Mouse (Mus musculus) MEL (cell line): Measurements from ENCODE around the gene 1700088E04Rik.

Source experiments
- CHD2 ChIP-seq: IDR thresholded peaks from 2 replicates; pipeline ENCODE4 v1.6.1; 2011; ENCODE audit warnings: low read length, improper control_type of control experiment
- CTCF ChIP-seq, 3 experiments: IDR thresholded peaks in 2 of 3; conservative IDR thresholded peaks in 1 of 3; 2 replicates each; pipeline ENCODE4 v1.5.1; 2011 to 2012; ENCODE audit warnings: low read length in 3 of 3, low read depth in 2 of 3, mild to moderate bottlenecking in 2 of 3, improper control_type of control experiment in 1 of 3, inconsistent platforms in 1 of 3, mixed read lengths in 1 of 3, moderate library complexity in 1 of 3; ENCODE audit not compliant: control insufficient read depth in 1 of 3, insufficient read depth in 1 of 3, poor library complexity in 1 of 3, severe bottlenecking in 1 of 3
- MYC ChIP-seq: IDR thresholded peaks from 2 replicates; pipeline ENCODE4 v1.6.1; 2011; ENCODE audit warnings: low read depth, mild to moderate bottlenecking, low read length, improper control_type of control experiment, moderate library complexity
- POLR2A ChIP-seq, 2 experiments: IDR thresholded peaks; 2 replicates each; pipeline ENCODE4 v1.6.1; 2011 to 2012; ENCODE audit warnings: low read length in 2 of 2, mild to moderate bottlenecking in 2 of 2, control low read depth in 1 of 2, improper control_type of control experiment in 1 of 2, low read depth in 1 of 2, moderate library complexity in 1 of 2; ENCODE audit not compliant: control insufficient read depth in 1 of 2, insufficient read depth in 1 of 2, poor library complexity in 1 of 2
- RAD21 ChIP-seq: IDR thresholded peaks from 2 replicates; pipeline ENCODE4 v1.6.1; 2011; ENCODE audit warnings: mild to moderate bottlenecking, low read depth, low read length, improper control_type of control experiment
- SMC3 ChIP-seq: IDR thresholded peaks from 2 replicates; pipeline ENCODE4 v1.6.1; 2011; ENCODE audit warnings: low read depth, low read length, improper control_type of control experiment

- TF ChIP-seq CHD2, result no peak
- no peak for TF ChIP-seq CTCF (IDR thresholded peaks at IDR 0.05 in 2 of 3, conservative IDR thresholded peaks at IDR 0.05 in 1 of 3; ENCODE audit: control insufficient read depth in 1 of 3, insufficient read depth in 1 of 3, low read depth in 2 of 3, low read length in 3 of 3, poor library complexity in 1 of 3, severe bottlenecking in 1 of 3)
- no peak for TF ChIP-seq RAD21
- TF ChIP-seq POLR2A (IDR thresholded peaks at IDR 0.05; ENCODE audit: control insufficient read depth in 1 of 2, insufficient read depth in 1 of 2, low read depth in 1 of 2, low read length in 2 of 2, poor library complexity in 1 of 2), result no peak
- no peak for TF ChIP-seq MYC
- TF ChIP-seq SMC3, result no peak
Observed at GRCm38 (mm10) chr15:79103264-79103663, 37.8 kb downstream of the 1700088E04Rik start.
